Comparison of ENCODE assay signal across 22 mouse cellular contexts in the genomic region with DNA sequence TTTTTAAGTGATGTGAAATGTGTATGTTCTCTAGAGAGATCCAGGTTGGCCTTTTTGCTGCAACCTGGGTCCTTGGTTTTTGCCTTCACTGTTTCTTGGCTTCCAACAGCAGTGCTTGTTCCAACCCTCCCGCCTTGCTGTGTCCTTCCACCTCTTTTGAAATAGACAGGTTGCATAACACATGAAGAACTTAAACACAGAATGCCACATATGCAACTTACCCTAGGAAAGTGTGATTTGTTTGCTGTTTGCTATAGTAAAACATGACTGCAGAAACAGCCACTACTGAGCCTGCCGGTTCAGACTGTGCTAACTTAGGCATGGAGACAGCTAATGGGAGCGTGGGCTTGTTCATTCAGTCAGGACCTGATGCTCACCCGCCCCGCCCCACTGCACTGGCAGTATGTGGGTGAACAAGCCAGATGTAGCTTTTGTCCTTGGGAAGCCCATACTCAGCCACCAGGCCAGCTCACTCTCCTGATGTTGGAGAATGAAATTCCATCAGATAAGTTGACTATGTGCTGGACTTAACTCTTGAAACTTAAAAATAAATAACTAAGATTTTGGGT. TPM values are rescaled to one million over a fixed set of nuclear protein-coding genes. Genes with fewer than 3 reads are reported as not detected.
DNase-seq lines count a peak whose midpoint lies in the region.
"Had no signal": no experiment of that assay in that cellular context is flagged by ENCODE, and none has a peak within 500 bp of the region (broad histone marks: within the 10 kb centered on the region; RNA-seq: fewer than 3 reads in every experiment).

No protein-coding gene starts in this region.

- H3K36me3 ChIP-seq in hindbrain, embryonic 10.5 days = peaks cover 100% of the 10 kb centered on the region

- no peak overlapping the region for H3K4me3 ChIP-seq in hindbrain, embryonic 10.5 days
- H3K4me3 ChIP-seq: forebrain, embryonic 10.5 days; gastrocnemius, adult 2 months; heart, embryonic 10.5 days; hindbrain, embryonic 12.5 days; left cerebral cortex, adult 2 months; lung, embryonic 15.5 days; midbrain, embryonic 10.5 days had no signal

- no peak overlapping the region for H3K27ac ChIP-seq in hindbrain, embryonic 10.5 days
- H3K27ac ChIP-seq: forebrain, embryonic 10.5 days; gastrocnemius, adult 2 months; heart, embryonic 10.5 days; hindbrain, embryonic 12.5 days; left cerebral cortex, adult 2 months; lung, embryonic 15.5 days; macrophage; midbrain, embryonic 10.5 days had no signal

- DNase-seq in layer of hippocampus, adult 8-10 months (ENCODE audit: low spot score in 2 of 2) = peak; percentile 49 to 51
- no peak for DNase-seq in layer of hippocampus, postnatal 14 days (ENCODE audit: low spot score in 2 of 2)
- DNase-seq in Muller cell, postnatal 12 days (ENCODE audit: inconsistent ontology term) = peak; percentile 22
- DNase-seq in adrenal gland, adult 2 months = peak; percentile 77
- peak; percentile 76 for DNase-seq in layer of hippocampus, adult 9-11 months
- DNase-seq in kidney, adult 18-20 months = no peak
- DNase-seq in hindbrain, embryonic 10.5 days (ENCODE audit: low spot score) = no peak
- DNase-seq: cerebellum, adult 18-20 months; forebrain, postnatal 0 days; gastrocnemius, adult 2 months; kidney, adult 8-10 months; kidney, postnatal 14 days; left cerebral cortex, postnatal 4 days; liver; spleen, adult 18-20 months had no signal

- H3K27me3 ChIP-seq in hindbrain, embryonic 10.5 days (ENCODE audit: insufficient read depth, poor library complexity, severe bottlenecking) = no peaks in the 10 kb centered on the region
- H3K27me3 ChIP-seq: hindbrain, embryonic 12.5 days; lung, embryonic 15.5 days had no signal

- WGBS in hindbrain, embryonic 10.5 days = 93% methylated on average over 5 of the region's 5 CpGs

- no peaks in the 10 kb centered on the region for H3K9me3 ChIP-seq in hindbrain, embryonic 10.5 days
- H3K9me3 ChIP-seq: forebrain, embryonic 10.5 days; heart, embryonic 10.5 days; hindbrain, embryonic 12.5 days; lung, embryonic 15.5 days; midbrain, embryonic 10.5 days had no signal

- peaks cover 15% of the 10 kb centered on the region for H3K4me1 ChIP-seq in hindbrain, embryonic 10.5 days (replicated peaks)
- H3K4me1 ChIP-seq: forebrain, embryonic 10.5 days; heart, embryonic 10.5 days; lung, embryonic 15.5 days; midbrain, embryonic 10.5 days had no signal

RNA-seq across cellular contexts. Expression of a gene that starts 18.2 kb away (rescaled TPM):
- 10 to 100 TPM; 84.8 to 92.8 (median 86.8) TPM for total RNA-seq in layer of hippocampus, adult 8-10 months (2022)
- total RNA-seq in layer of hippocampus, postnatal 14 days (2021) = 10 to 100 TPM; 80.2 to 80.7 TPM
- total RNA-seq in adrenal gland, adult 2 months (2021) = 10 to 100 TPM; 62.2 to 72.7 TPM
- polyA plus RNA-seq in adrenal gland, adult 2 months (2012; rRNA removed) = 26.7 and 35.7 TPM in 2 replicates
- 25.1 and 25.3 TPM in 2 replicates for polyA plus RNA-seq in hindbrain, embryonic 10.5 days (2016; fragmentation: Nextera tagmentation; extraction: Ambion mirVana)

RNA-seq across cellular contexts. Expression of a gene that starts 22.0 kb away (rescaled TPM):
- 1 to 10 TPM; 7.9 to 8.5 (median 8.2) TPM for total RNA-seq in layer of hippocampus, adult 8-10 months (2022)
- 1 to 10 TPM; 8.9 to 9.1 TPM for total RNA-seq in layer of hippocampus, postnatal 14 days (2021)
- 10 to 100 TPM; 16.0 to 22.3 TPM for total RNA-seq in adrenal gland, adult 2 months (2021)
- 25.4 and 30.2 TPM in 2 replicates for polyA plus RNA-seq in adrenal gland, adult 2 months (2012; rRNA removed)
- 25.0 and 25.8 TPM in 2 replicates for polyA plus RNA-seq in hindbrain, embryonic 10.5 days (2016; fragmentation: Nextera tagmentation; extraction: Ambion mirVana)

RNA-seq across cellular contexts. Expression of a gene that starts 33.7 kb away (rescaled TPM):
- 1 to 10 TPM in 2 of 4 experiments, under 1 TPM in 1, not detected in 1; 0.33 to 1.2 (median 1.0) TPM for total RNA-seq in layer of hippocampus, adult 8-10 months (2022)
- total RNA-seq in layer of hippocampus, postnatal 14 days (2021) = under 1 TPM; 0.29 to 0.30 TPM
- 1 to 10 TPM in 1 of 2 experiments, under 1 TPM in 1; 0.43 to 1.7 TPM for total RNA-seq in adrenal gland, adult 2 months (2021)
- polyA plus RNA-seq in adrenal gland, adult 2 months (2012; rRNA removed) = 0.18 TPM in 1 of 2 replicates, not detected in the other
- 0.29 and 0.31 TPM in 2 replicates for polyA plus RNA-seq in hindbrain, embryonic 10.5 days (2016; fragmentation: Nextera tagmentation; extraction: Ambion mirVana)

Comparison
In these comparisons a context has a peak if more than half of its experiments do, and no peak if none do; other contexts are left out.
1. DNase-seq: peak in layer of hippocampus, adult 8-10 months (2 of 2), Muller cell, postnatal 12 days (single experiment), adrenal gland, adult 2 months (single experiment) and layer of hippocampus, adult 9-11 months (single experiment); none in layer of hippocampus, postnatal 14 days (0 of 2), kidney, adult 18-20 months (single experiment) and hindbrain, embryonic 10.5 days (single experiment).